Mouse (Mus musculus): ENCODE data around the gene Spns2. TPM values are rescaled to one million over a fixed set of nuclear protein-coding genes. Genes with fewer than 3 reads are reported as not detected.

Gene Spns2
- polyA plus RNA-seq, 1 experiment from 2014 or later = 4.7 TPM

DNA sequence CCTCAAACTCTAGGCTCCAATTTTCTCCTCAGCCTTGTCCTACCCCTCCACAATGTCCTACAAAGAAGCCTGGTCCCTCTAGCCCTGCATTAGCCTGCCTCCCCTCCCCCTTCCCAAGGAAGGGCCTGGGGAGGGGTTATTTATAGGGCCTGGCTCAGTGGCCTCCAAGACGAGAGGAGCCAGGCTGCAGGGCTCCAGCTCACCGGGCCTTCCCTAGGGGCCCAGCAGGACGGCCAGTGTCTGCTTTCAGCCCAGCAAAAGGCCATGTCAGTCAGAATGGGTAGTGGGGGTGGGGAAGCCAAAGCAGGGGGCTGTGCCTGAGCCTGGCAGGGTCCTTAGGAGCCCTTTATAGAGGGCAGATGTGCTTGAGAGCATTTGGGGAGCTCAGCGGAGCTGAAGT lies 72.3 kb downstream of the Spns2 start:
- Histone ChIP-seq H3K27ac (ENCODE audit: low read depth, low read length) (no peak overlapping the region), H3K27me3 (ENCODE audit: control insufficient read depth, insufficient read depth, low read length) (no peaks in the 10 kb centered on the region; the same call in none of the 2 replicates), H3K4me2 (no peak overlapping the region), H3K36me3 (ENCODE audit: control insufficient read depth, insufficient read depth, low read length) (no peaks in the 10 kb centered on the region), H3K9me3 (ENCODE audit: control insufficient read depth, low read length) (no peaks in the 10 kb centered on the region), H3K9ac (ENCODE audit: low read length) (peak overlapping the region; percentile 36; the same call in 1 of the 2 replicates), H3K4me3 (ENCODE audit: low read depth, low read length) (no peak overlapping the region), H3K4me1 (ENCODE audit: control insufficient read depth, insufficient read depth, low read length) (peaks cover 7% of the 10 kb centered on the region)
- DNase-seq (ENCODE audit: low spot score, missing footprints) (peak; percentile 88), ATAC-seq (ENCODE audit: low FRiP score) (peak; percentile 40)
- WGBS = 1% methylated on average over 4 of the region's 4 CpGs

- Histone ChIP-seq H3K9ac (ENCODE audit: low read length) (no peak overlapping the region), H3K4me2 (no peak overlapping the region), H3K4me1 (ENCODE audit: control insufficient read depth, insufficient read depth, low read length) (peaks cover 8% of the 10 kb centered on the region), H3K9me3 (ENCODE audit: control insufficient read depth, low read length) (no peaks in the 10 kb centered on the region), H3K27me3 (ENCODE audit: control insufficient read depth, insufficient read depth, low read length) (no peaks in the 10 kb centered on the region; the same call in none of the 2 replicates), H3K36me3 (ENCODE audit: control insufficient read depth, insufficient read depth, low read length) (no peaks in the 10 kb centered on the region), H3K4me3 (ENCODE audit: low read depth, low read length) (no peak overlapping the region), H3K27ac (ENCODE audit: low read depth, low read length) (no peak overlapping the region)
- no peak for ATAC-seq (ENCODE audit: low FRiP score)
- DNase-seq (ENCODE audit: low spot score, missing footprints) = no peak
- WGBS = 80% methylated on average over 5 of the region's 5 CpGs
These were observed 73.0 kb downstream of the Spns2 start for GRCm38 (mm10) chr11:72416666-72417065.

- H3K27ac ChIP-seq (ENCODE audit: low read depth, low read length) = no peak overlapping the region
- no peak overlapping the region for H3K4me3 ChIP-seq (ENCODE audit: low read depth, low read length)
- ATAC-seq (ENCODE audit: low FRiP score) (no peak), DNase-seq (ENCODE audit: low spot score, missing footprints) (no peak)
- H3K27me3 ChIP-seq (ENCODE audit: control insufficient read depth, insufficient read depth, low read length) = peaks cover 4% of the 10 kb centered on the region
- H3K4me1 ChIP-seq (ENCODE audit: control insufficient read depth, insufficient read depth, low read length) = peaks cover 12% of the 10 kb centered on the region
- 80% methylated on average over 8 of the region's 8 CpGs for WGBS
- no peaks in the 10 kb centered on the region for H3K36me3 ChIP-seq (ENCODE audit: control insufficient read depth, insufficient read depth, low read length)
- no peak overlapping the region for H3K9ac ChIP-seq (ENCODE audit: low read length)
- no peak overlapping the region for H3K4me2 ChIP-seq
- H3K9me3 ChIP-seq (ENCODE audit: control insufficient read depth, low read length) = no peaks in the 10 kb centered on the region
These were observed 74.5 kb downstream of the Spns2 start for GRCm38 (mm10) chr11:72415155-72415554.

DNA sequence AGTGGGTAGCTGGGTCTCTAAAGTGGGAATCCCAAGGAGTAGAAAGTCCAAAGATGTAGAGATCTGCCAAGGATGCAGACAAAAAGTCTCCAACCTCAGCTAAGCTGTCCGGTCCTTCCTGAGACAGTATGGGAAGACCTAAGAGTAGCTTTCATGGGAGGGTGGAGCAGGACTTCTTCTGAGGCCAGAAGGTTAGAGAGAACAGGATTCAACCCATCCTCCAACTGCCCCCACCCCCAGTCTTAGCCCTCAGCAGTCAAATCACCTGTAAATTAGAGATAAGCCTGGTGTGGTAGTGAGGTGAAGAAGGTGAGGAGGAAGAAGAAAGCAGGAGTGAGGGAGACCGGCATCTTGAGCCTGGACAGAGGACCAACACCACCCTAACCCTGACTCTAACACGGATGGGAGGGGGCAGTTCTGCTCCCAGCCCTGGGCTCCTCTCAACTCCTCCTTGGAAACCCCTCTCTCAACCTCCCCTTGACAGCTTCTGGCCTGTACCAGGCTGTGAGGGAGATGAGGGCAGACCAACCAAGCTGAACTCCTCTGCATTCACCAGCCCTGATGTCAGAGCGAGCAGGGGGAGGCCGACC lies 76.0 kb downstream of the Spns2 start:
- Histone ChIP-seq H3K27me3 (ENCODE audit: control insufficient read depth, insufficient read depth, low read length) (peaks cover 4% of the 10 kb centered on the region), H3K27ac (ENCODE audit: low read depth, low read length) (no peak overlapping the region), H3K9me3 (ENCODE audit: control insufficient read depth, low read length) (no peaks in the 10 kb centered on the region), H3K9ac (ENCODE audit: low read length) (no peak overlapping the region), H3K4me1 (ENCODE audit: control insufficient read depth, insufficient read depth, low read length) (peaks cover 14% of the 10 kb centered on the region), H3K4me3 (ENCODE audit: low read depth, low read length) (no peak overlapping the region), H3K4me2 (no peak overlapping the region), H3K36me3 (ENCODE audit: control insufficient read depth, insufficient read depth, low read length) (no peaks in the 10 kb centered on the region)
- DNase-seq (ENCODE audit: low spot score, missing footprints) (no peak), ATAC-seq (ENCODE audit: low FRiP score) (no peak)
- 62% methylated on average over 5 of the region's 5 CpGs for WGBS

DNA sequence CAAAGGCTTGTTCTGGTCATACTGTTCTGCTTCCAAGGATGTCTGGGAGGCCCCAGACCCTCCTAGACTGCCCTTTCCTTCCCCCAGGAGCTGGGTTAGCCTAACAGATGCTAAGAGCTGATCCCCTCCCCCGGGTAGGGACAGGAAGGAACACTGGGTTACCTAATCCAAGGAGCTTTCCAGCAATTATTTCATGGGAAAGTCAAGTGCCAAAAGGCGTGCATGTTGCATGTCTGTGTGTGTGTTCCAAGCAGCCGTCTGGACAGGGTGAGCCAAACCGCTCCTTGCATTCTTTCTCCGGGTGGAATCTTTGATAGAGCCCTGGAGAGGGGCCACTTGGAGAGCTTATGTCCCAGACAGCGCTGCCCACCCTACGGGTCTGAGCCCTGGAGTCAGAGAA lies 76.7 kb downstream of the Spns2 start:
- Histone ChIP-seq H3K27ac (ENCODE audit: low read depth, low read length) (no peak overlapping the region), H3K27me3 (ENCODE audit: control insufficient read depth, insufficient read depth, low read length) (peaks cover 4% of the 10 kb centered on the region), H3K9me3 (ENCODE audit: control insufficient read depth, low read length) (no peaks in the 10 kb centered on the region), H3K4me1 (ENCODE audit: control insufficient read depth, insufficient read depth, low read length) (peaks cover 14% of the 10 kb centered on the region), H3K36me3 (ENCODE audit: control insufficient read depth, insufficient read depth, low read length) (no peaks in the 10 kb centered on the region), H3K4me3 (ENCODE audit: low read depth, low read length) (no peak overlapping the region), H3K4me2 (no peak overlapping the region), H3K9ac (ENCODE audit: low read length) (no peak overlapping the region)
- WGBS = 77% methylated on average over 7 of the region's 7 CpGs
- DNase-seq (ENCODE audit: low spot score, missing footprints) (no peak), ATAC-seq (ENCODE audit: low FRiP score) (no peak)

DNA sequence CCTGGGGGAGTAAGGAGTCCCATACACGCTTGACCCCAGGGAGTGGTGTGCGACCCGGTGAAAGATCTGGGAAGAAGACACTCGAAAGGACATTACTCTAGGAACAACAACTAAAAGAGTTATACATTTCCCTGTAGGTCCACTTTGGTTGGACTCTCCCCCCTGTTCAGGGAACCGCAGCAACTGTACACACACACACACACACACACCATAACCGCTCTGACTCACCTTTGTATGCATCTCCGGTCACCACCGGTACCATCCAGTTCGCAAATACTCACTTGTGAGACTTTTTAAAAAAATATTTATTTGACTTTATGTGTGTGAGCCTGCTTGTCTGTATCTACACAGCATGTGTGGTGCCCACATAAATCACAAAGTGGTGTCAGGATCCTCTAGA lies 77.8 kb downstream of the Spns2 start:
- peak overlapping the region; percentile 96 for H3K4me2 ChIP-seq
- H3K4me3 ChIP-seq (ENCODE audit: low read depth, low read length) = peak overlapping the region; percentile 51
- H3K4me1 ChIP-seq (ENCODE audit: control insufficient read depth, insufficient read depth, low read length) = peaks cover 9% of the 10 kb centered on the region
- 29% methylated on average over 9 of the region's 9 CpGs for WGBS
- H3K27ac ChIP-seq (ENCODE audit: low read depth, low read length) = no peak overlapping the region
- peaks cover 4% of the 10 kb centered on the region for H3K27me3 ChIP-seq (ENCODE audit: control insufficient read depth, insufficient read depth, low read length)
- H3K9ac ChIP-seq (ENCODE audit: low read length) = peak overlapping the region; percentile 58; the same call in 1 of the 2 replicates
- no peaks in the 10 kb centered on the region for H3K9me3 ChIP-seq (ENCODE audit: control insufficient read depth, low read length)
- ATAC-seq (ENCODE audit: low FRiP score) (peak; percentile 3; the same call in 1 of the 2 replicates), DNase-seq (ENCODE audit: low spot score, missing footprints) (no peak)
- H3K36me3 ChIP-seq (ENCODE audit: control insufficient read depth, insufficient read depth, low read length) = no peaks in the 10 kb centered on the region

- ATAC-seq (ENCODE audit: low FRiP score) (peak; percentile 93), DNase-seq (ENCODE audit: low spot score, missing footprints) (peak; percentile 95)
- Histone ChIP-seq H3K27me3 (ENCODE audit: control insufficient read depth, insufficient read depth, low read length) (peaks cover 4% of the 10 kb centered on the region), H3K4me2 (peak within 1 kb of the TSS; percentile 96), H3K9me3 (ENCODE audit: control insufficient read depth, low read length) (no peaks in the 10 kb centered on the region), H3K4me1 (ENCODE audit: control insufficient read depth, insufficient read depth, low read length) (peaks cover 8% of the 10 kb centered on the region), H3K4me3 (ENCODE audit: low read depth, low read length) (peak within 1 kb of the TSS; percentile 51), H3K27ac (ENCODE audit: low read depth, low read length) (no peak within 1 kb of the TSS), H3K36me3 (ENCODE audit: control insufficient read depth, insufficient read depth, low read length) (no peaks in the 10 kb centered on the region), H3K9ac (ENCODE audit: low read length) (peak within 1 kb of the TSS; percentile 58)
- WGBS = under 1% methylated on average over 63 of the region's 86 CpGs
These were observed 78.4 kb downstream of the Spns2 start, which contains the start of gene Smtnl2 for GRCm38 (mm10) chr11:72411093-72411921. Smtnl2 (minus strand) TSS chr11:72411713.

DNA sequence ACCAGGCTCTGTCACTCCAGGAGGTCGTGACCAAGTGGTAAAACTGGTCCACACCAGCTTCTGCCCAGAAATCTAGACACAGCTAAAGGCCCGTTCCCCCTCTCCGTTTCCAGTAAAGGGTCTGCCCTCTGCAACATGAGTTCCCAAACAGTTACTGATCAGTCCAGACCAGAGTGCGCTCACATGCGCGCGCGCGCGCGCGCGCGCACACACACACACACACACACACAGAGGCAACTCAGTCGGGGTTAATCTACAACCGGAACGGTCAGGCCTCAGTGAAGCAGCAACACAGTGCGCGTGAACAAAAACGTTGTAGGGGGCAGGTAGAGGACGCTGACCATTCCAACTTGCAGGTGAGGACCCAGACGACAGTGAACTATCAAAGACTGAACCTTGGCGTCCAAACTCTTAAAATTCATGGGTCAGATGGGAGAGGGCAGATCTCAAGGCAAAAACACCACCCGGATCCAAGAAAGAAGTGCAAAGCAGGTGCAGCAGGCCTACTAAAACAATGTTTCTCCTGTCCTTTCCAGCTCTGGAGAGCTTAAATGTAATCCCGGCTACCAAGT lies 79.1 kb downstream of the Spns2 start:
- peak; percentile 45; the same call in 1 of the 2 replicates for ATAC-seq (ENCODE audit: low FRiP score)
- Histone ChIP-seq H3K9ac (ENCODE audit: low read length) (no peak overlapping the region), H3K4me1 (ENCODE audit: control insufficient read depth, insufficient read depth, low read length) (peaks cover 8% of the 10 kb centered on the region), H3K9me3 (ENCODE audit: control insufficient read depth, low read length) (no peaks in the 10 kb centered on the region), H3K36me3 (ENCODE audit: control insufficient read depth, insufficient read depth, low read length) (no peaks in the 10 kb centered on the region), H3K27me3 (ENCODE audit: control insufficient read depth, insufficient read depth, low read length) (peaks cover 4% of the 10 kb centered on the region), H3K27ac (ENCODE audit: low read depth, low read length) (no peak overlapping the region), H3K4me3 (ENCODE audit: low read depth, low read length) (peak overlapping the region; percentile 51), H3K4me2 (peak overlapping the region; percentile 96)
- WGBS = under 1% methylated on average over 25 of the region's 25 CpGs
- peak; percentile 93 for DNase-seq (ENCODE audit: low spot score, missing footprints)
